Mouse (Mus musculus) cerebellum, adult 18-20 months (tissue): ENCODE data around the gene Cabp1.

Experiments
- DNase-seq, 2 experiments: peaks; one replicate each; pipeline ENCODE4 v3.0.0; 2021

Cabp1 gene

GRCm38 (mm10) chr5:115193669-115194625, at the start of gene Cabp1:
Cabp1 (minus strand) TSS chr5:115194381.
- DNase-seq = peak; percentile 75 to 85

GRCm38 (mm10) chr5:115240191-115240590, 46.0 kb upstream of the Cabp1 start:
- no peak for DNase-seq

GRCm38 (mm10) chr5:115238729-115239195, 44.6 kb upstream of the Cabp1 start:
- no peak for DNase-seq

- peak; percentile 95 to 97 for DNase-seq
These were observed 43.9 kb upstream of the Cabp1 start for GRCm38 (mm10) chr5:115237803-115238728.

- DNase-seq = peak; percentile 91 to 97
These were observed 41.6 kb upstream of the Cabp1 start, which contains the start of gene Pop5 for GRCm38 (mm10) chr5:115235786-115236263. Pop5 (plus strand) TSS chr5:115235836.

GRCm38 (mm10) chr5:115235323-115235771, 41.2 kb upstream of the Cabp1 start:
- peak; percentile 73 to 75 for DNase-seq

- no peak for DNase-seq
These were observed 40.3 kb upstream of the Cabp1 start for GRCm38 (mm10) chr5:115234519-115234918.

- DNase-seq = no peak
These were observed 39.0 kb upstream of the Cabp1 start for GRCm38 (mm10) chr5:115233031-115233780.

GRCm38 (mm10) chr5:115232516-115232915, 38.3 kb upstream of the Cabp1 start:
- no peak for DNase-seq

- no peak for DNase-seq
These were observed 37.5 kb upstream of the Cabp1 start for GRCm38 (mm10) chr5:115231552-115232120.

- DNase-seq = no peak
These were observed 36.8 kb upstream of the Cabp1 start for GRCm38 (mm10) chr5:115230830-115231551.

- no peak for DNase-seq
These were observed 28.3 kb upstream of the Cabp1 start for GRCm38 (mm10) chr5:115222485-115222884.

- peak; percentile 70 for DNase-seq
These were observed 26.9 kb upstream of the Cabp1 start for GRCm38 (mm10) chr5:115220931-115221640.

GRCm38 (mm10) chr5:115217998-115218397, 23.8 kb upstream of the Cabp1 start:
- no peak for DNase-seq

- peak in 1 of 2 experiments; percentile 51 for DNase-seq
These were observed 21.3 kb upstream of the Cabp1 start for GRCm38 (mm10) chr5:115215273-115216185.

GRCm38 (mm10) chr5:115214864-115215263, 20.7 kb upstream of the Cabp1 start:
- peak; percentile 81 to 83 for DNase-seq

- DNase-seq = no peak
These were observed 18.7 kb upstream of the Cabp1 start for GRCm38 (mm10) chr5:115212861-115213260.

GRCm38 (mm10) chr5:115212451-115212850, 18.3 kb upstream of the Cabp1 start:
- DNase-seq = peak in 1 of 2 experiments; percentile 53

- peak; percentile 47 to 64 for DNase-seq
These were observed 16.2 kb upstream of the Cabp1 start for GRCm38 (mm10) chr5:115210380-115210779.
